Mouse (Mus musculus) thymus, adult 2 months (tissue): ENCODE data around the gene Med29. TPM values are rescaled to one million over a fixed set of nuclear protein-coding genes. Genes with fewer than 3 reads are reported as not detected.

Experiments used
- DNase-seq: peaks from one replicate; pipeline ENCODE4 v3.0.0; 2021
- H3K27ac ChIP-seq: fragments of 200-500 bp; 2 replicates; pipeline ENCODE4 v1.5.1; 2012; ENCODE audit warnings: low read length, control low read depth; ENCODE audit not compliant: control insufficient read depth, insufficient read depth
- H3K27me3 ChIP-seq: fragments of 200-500 bp; 2 replicates; pipeline ENCODE4 v1.6.1; 2012; ENCODE audit warnings: mild to moderate bottlenecking, low read length, moderate library complexity, mixed read lengths; ENCODE audit not compliant: control insufficient read depth, insufficient read depth
- H3K36me3 ChIP-seq: fragments of 200-500 bp; 2 replicates; pipeline ENCODE4 v1.6.1; 2012; ENCODE audit warnings: mild to moderate bottlenecking, low read length, moderate library complexity; ENCODE audit not compliant: control insufficient read depth, insufficient read depth
- H3K4me1 ChIP-seq: fragments of 200-500 bp; replicated peaks from 2 replicates; pipeline ENCODE4 v1.6.1; 2012; ENCODE audit warnings: low read length; ENCODE audit not compliant: control insufficient read depth, insufficient read depth
- H3K4me3 ChIP-seq: fragments of 200-500 bp; 2 replicates; pipeline ENCODE4 v1.5.1; 2012; ENCODE audit warnings: mild to moderate bottlenecking, low read length, control low read depth, moderate library complexity; ENCODE audit not compliant: control insufficient read depth, insufficient read depth
- CTCF ChIP-seq: fragments of 200-500 bp; IDR thresholded peaks from 2 replicates; pipeline ENCODE4 v1.5.1; 2012; ENCODE audit warnings: mild to moderate bottlenecking, control low read depth, low read length, moderate library complexity, borderline replicate concordance; ENCODE audit not compliant: control insufficient read depth, poor library complexity, insufficient read depth; ENCODE audit errors: extremely low read depth
- POLR2A ChIP-seq: fragments of 200-500 bp; IDR thresholded peaks from 2 replicates; pipeline ENCODE4 v1.6.1; 2012; ENCODE audit warnings: mild to moderate bottlenecking, low read length, control low read depth, moderate library complexity; ENCODE audit not compliant: control insufficient read depth, poor library complexity, insufficient read depth; ENCODE audit errors: extremely low read depth
- WGBS: fragments of 180-500 bp; shearing (Covaris S2); methylation state at CpG from one replicate; pipeline ENCODE4 v1.1.7; 2018; 5-methylcytosine and 5-hydroxymethylcytosine counted together
- polyA plus RNA-seq: library from polyadenylated mRNA; depleted of rRNA; stranded (reverse); fragments of >200 nt; gene quantifications from 2 replicates; pipeline ENCODE4 v1.2.3, GENCODE M21; 2012

The Med29 gene
- polyA plus RNA-seq, 1 experiment = 65.3 TPM

DNA sequence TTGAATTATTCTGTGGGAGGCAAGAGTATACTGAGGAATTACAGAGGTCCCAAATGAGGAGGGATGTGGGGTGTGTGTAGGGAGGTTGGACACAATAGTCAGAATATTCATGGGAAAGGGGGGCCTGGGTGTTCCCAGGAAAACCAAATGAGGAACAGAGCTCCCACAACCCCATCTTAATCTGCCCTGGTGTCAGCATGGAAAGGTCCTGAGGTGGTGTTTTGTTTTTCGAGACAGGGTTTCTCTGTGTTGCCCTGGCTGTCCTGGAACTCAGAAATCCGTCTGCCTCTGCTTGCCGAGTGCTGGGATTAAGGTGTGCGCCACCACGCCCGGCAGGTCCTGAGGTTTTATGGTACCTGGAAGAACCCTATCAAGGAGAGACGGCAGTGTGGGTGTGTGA lies 34.1 kb downstream of the Med29 start:
- WGBS = 87% methylated on average over 7 of the region's 7 CpGs
- Histone ChIP-seq H3K36me3 (peaks cover 37% of the 10 kb centered on the region), H3K27ac (no peak overlapping the region)

DNA sequence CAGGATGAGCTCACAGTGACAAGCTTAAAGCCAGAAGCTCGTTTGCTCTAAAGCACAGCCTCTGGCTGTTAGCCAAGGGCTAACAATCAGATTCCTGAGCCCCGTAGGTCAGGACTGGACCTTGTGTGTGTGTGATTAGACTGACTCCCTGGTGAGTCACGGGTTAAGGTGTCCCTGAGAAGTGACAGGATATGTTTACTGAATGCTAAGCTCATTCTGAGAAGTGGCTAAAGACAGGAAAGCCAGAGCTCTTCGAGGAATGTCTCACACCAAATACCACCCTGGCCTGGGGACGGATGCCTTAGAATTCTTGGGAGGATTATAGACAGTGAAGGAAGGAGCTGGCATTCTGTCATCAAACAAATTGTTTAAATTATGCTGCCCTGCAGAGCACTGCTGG lies 34.5 kb downstream of the Med29 start:
- H3K4me1 ChIP-seq = peaks cover 6% of the 10 kb centered on the region
- no peaks in the 10 kb centered on the region for H3K27me3 ChIP-seq
- peaks cover 41% of the 10 kb centered on the region for H3K36me3 ChIP-seq
- no peak overlapping the region for H3K27ac ChIP-seq
- 61% methylated on average over 5 of the region's 5 CpGs for WGBS
- DNase-seq = no peak
- no peak overlapping the region for H3K4me3 ChIP-seq
- TF ChIP-seq POLR2A = no peak
- TF ChIP-seq CTCF = no peak

More for the DNA sequence above, 34.1 kb downstream of the Med29 start:
- TF ChIP-seq CTCF (no peak), POLR2A (no peak)
- no peaks in the 10 kb centered on the region for H3K27me3 ChIP-seq
- peaks cover 6% of the 10 kb centered on the region for H3K4me1 ChIP-seq
- H3K4me3 ChIP-seq = no peak overlapping the region
- DNase-seq = no peak

DNA sequence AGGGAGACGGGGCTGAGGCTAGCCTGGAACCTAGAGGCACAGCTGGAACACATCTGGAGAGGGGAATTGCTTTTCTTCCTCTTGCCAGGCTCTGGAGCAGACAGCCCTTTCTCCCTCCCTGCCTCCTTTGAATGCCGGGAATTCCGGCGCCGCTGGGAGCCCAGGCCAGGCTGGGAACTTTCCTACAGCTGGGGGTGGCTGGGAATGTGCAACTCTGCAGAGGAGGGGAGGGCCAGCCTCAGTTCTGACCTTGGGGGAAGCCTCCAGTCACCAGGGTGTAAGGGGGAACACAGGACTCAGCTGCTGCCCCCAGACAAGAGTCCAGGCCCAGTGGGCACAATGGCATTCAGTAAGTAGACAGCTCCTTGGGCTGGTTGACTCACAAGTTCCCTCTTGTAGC lies 35.5 kb downstream of the Med29 start:
- no peak for DNase-seq
- peaks cover 36% of the 10 kb centered on the region for H3K36me3 ChIP-seq

DNA sequence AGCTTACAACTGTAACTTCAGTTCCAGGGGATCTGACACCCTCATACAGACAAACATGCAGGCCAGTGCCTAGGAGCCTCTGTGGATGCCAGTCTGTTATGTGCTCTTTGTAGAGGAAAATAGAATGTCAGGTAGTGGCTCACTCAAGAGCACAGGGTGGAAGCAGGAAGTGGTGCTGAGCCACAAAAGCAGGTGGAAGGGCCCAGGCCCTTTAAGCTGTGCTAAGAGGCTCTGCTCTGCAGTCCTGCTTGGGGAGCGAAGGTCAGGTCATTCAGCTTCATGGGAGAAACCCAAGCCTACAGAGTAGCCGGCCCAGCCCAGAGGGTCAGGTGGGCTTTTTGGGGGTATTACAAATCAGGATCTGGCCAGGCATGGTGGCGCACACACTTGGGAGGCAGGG lies 37.3 kb downstream of the Med29 start:
- peaks cover 11% of the 10 kb centered on the region for H3K4me1 ChIP-seq
- H3K27me3 ChIP-seq = no peaks in the 10 kb centered on the region
- H3K4me3 ChIP-seq = no peak overlapping the region
- peak overlapping the region; percentile 60 for H3K27ac ChIP-seq
- TF ChIP-seq POLR2A (no peak), CTCF (no peak)
- peaks cover 21% of the 10 kb centered on the region for H3K36me3 ChIP-seq
- WGBS = 46% methylated on average over 3 of the region's 3 CpGs
- peak; percentile 60 for DNase-seq

More for the DNA sequence above, 35.5 kb downstream of the Med29 start:
- 92% methylated on average over 5 of the region's 5 CpGs for WGBS
- Histone ChIP-seq H3K27ac (no peak overlapping the region), H3K4me3 (no peak overlapping the region), H3K27me3 (no peaks in the 10 kb centered on the region), H3K4me1 (peaks cover 6% of the 10 kb centered on the region)
- TF ChIP-seq POLR2A (no peak), CTCF (no peak)

DNA sequence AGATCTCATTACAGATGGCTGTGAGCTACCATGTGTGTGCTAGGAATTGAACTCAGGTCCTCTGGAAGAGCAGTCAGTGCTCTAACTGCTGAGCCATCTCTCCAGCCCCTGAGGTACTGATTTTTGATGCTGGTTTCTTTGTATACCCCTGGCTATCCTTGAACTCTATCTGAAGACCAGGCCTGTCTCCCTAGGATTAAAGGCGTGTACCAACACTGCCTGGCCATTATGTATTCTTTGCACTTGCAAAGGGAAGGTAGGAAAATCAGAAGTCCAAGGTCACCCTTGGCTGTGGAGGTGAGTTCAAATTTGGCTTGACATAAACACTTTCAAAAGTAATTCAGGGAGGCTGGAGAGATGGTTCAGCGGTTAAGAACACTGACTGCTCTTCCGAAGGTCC lies 37.9 kb downstream of the Med29 start:
- DNase-seq = no peak
- H3K27me3 ChIP-seq = no peaks in the 10 kb centered on the region

DNA sequence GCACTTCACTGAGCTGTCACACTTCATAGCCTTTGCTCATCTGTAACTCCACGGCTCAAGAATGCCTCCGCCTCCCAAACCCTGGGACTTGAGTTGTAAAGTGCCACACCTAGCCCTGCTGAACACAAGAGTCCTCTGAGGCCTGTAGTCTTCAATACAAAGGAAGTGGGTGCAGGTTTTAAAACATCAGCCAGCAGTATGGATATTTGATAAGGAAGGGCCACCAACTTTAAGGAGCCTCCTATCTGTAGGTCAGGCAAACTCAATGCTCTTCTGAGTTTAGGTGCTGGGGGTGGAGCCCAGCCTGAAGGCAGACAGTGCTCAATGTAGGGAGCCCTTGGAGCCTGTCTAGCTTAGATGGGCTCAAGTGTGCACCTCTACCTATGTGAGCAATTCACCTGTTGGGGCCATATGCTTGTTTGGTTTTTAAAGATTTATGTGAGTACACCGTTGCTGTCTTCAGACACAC lies 38.4 kb downstream of the Med29 start:
- H3K4me3 ChIP-seq = no peak overlapping the region
- H3K27me3 ChIP-seq = no peaks in the 10 kb centered on the region
- H3K36me3 ChIP-seq = peaks cover 12% of the 10 kb centered on the region
- peaks cover 16% of the 10 kb centered on the region for H3K4me1 ChIP-seq
- TF ChIP-seq POLR2A (no peak), CTCF (no peak)
- no peak overlapping the region for H3K27ac ChIP-seq
- WGBS = 91% methylated on average over 3 of the region's 3 CpGs
- DNase-seq = no peak

More for the DNA sequence above, 37.9 kb downstream of the Med29 start:
- H3K27ac ChIP-seq = no peak overlapping the region
- 98% methylated on average over 3 of the region's 3 CpGs for WGBS
- peaks cover 15% of the 10 kb centered on the region for H3K36me3 ChIP-seq
- H3K4me3 ChIP-seq = no peak overlapping the region
- TF ChIP-seq POLR2A (no peak), CTCF (no peak)
- peaks cover 16% of the 10 kb centered on the region for H3K4me1 ChIP-seq

DNA sequence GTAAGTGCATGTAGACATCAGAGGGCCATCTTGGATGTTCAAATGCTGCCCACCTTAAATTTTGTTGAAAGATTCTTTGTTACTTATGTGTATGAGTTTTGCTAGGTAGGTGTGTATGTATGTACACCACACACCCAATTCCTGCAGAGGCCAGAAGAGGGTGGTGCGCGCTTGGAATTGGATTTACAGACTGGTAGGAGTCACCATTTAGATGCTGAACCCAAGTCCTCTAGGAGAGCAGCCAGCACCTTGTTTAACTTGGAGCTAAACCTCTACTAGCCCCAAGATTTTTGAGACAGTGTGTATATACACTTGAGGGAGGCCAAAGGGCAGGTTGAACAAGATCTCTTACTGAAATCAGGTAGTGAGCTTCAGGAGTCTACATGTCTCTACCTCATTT lies 39.2 kb downstream of the Med29 start:
- 96% methylated on average over 2 of the region's 2 CpGs for WGBS
- H3K27me3 ChIP-seq = no peaks in the 10 kb centered on the region
- no peak overlapping the region for H3K4me3 ChIP-seq
- peaks cover 12% of the 10 kb centered on the region for H3K36me3 ChIP-seq
- no peak for TF ChIP-seq POLR2A
- TF ChIP-seq CTCF = no peak
- no peak overlapping the region for H3K27ac ChIP-seq
- H3K4me1 ChIP-seq = peaks cover 16% of the 10 kb centered on the region
- no peak for DNase-seq
